In the genomic region with DNA sequence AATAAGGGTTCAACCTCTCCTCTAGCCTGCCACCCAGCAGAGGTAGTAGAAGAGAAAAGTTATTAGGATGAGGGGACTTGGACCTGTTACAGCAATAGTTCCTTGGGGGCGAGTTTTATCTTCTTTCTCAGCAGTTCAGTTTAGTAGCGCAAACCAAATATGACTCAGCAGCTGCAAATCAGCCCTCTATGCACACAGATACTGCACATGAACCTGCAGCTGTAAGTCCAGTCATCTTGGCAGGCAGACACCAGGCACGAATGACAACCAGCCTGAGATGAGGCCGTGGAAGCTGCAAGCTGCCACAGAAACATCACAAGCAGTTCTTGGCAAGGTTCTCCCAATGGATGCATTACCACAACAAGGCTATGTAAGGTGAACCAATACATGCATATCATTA, we compare ENCODE assay signal across 11 mouse cellular contexts.
"Had no signal": no experiment of that assay in that cellular context is flagged by ENCODE, and none has a peak within 500 bp of the region (broad histone marks: within the 10 kb centered on the region; RNA-seq: fewer than 3 reads in every experiment).

No protein-coding gene starts in this region.

- ATAC-seq: lung, postnatal 0 days; midbrain, embryonic 16.5 days had no signal

- DNase-seq: kidney, adult 9 months; kidney, postnatal 36 days; layer of hippocampus, adult 9-11 months; layer of hippocampus, postnatal 36 days; lung, adult 2 months; lung, postnatal 4 days; spleen, adult 18-20 months; thymus, adult 18-20 months; thymus, postnatal 14 days had no signal
